Mouse (Mus musculus) MEL (cell line): Measurements from ENCODE around the gene Mrpl24. TPM values are rescaled to one million over a fixed set of nuclear protein-coding genes. Genes with fewer than 3 reads are reported as not detected.

Source experiments
- DNase-seq: peaks from one replicate; pipeline ENCODE4 v3.0.0; 2011; ENCODE audit warnings: low read depth, low spot score
- H3K27ac ChIP-seq: 2 replicates; pipeline ENCODE4 v1.5.1; 2012; ENCODE audit warnings: low read depth, mild to moderate bottlenecking, control low read depth, low read length, moderate library complexity; ENCODE audit not compliant: control insufficient read depth
- H3K27me3 ChIP-seq, 2 experiments: fragments of 150-350 bp in 1 of 2; sonication (generic) in 1 of 2; 2 replicates each; pipeline ENCODE4 v1.6.1; 2012; ENCODE audit warnings: low read length in 2 of 2, mild to moderate bottlenecking in 2 of 2, improper control_type of control experiment in 1 of 2, moderate library complexity in 1 of 2; ENCODE audit not compliant: insufficient read depth in 2 of 2, control insufficient read depth in 1 of 2
- H3K36me3 ChIP-seq, 2 experiments: 2 replicates each; pipeline ENCODE4 v1.6.1; 2012 to 2014; ENCODE audit warnings: low read length in 2 of 2, improper control_type of control experiment in 1 of 2, inconsistent platforms in 1 of 2, mild to moderate bottlenecking in 1 of 2; ENCODE audit not compliant: insufficient read depth in 2 of 2, control insufficient read depth in 1 of 2
- H3K4me1 ChIP-seq, 2 experiments: fragments of 150-350 bp in 1 of 2; sonication (generic) in 1 of 2; 2 replicates each; pipeline ENCODE4 v1.6.1; 2012; ENCODE audit warnings: low read length in 2 of 2, improper control_type of control experiment in 1 of 2, mild to moderate bottlenecking in 1 of 2; ENCODE audit not compliant: insufficient read depth in 2 of 2, control insufficient read depth in 1 of 2
- H3K4me3 ChIP-seq, 2 experiments: fragments of 150-350 bp in 1 of 2; sonication (generic) in 1 of 2; 2 replicates each; pipeline ENCODE4 v1.5.1; 2012; ENCODE audit warnings: low read depth in 2 of 2, low read length in 2 of 2, mild to moderate bottlenecking in 2 of 2, moderate library complexity in 2 of 2, control low read depth in 1 of 2, improper control_type of control experiment in 1 of 2; ENCODE audit not compliant: control insufficient read depth in 1 of 2, insufficient read depth in 1 of 2
- H3K79me2 ChIP-seq: 2 replicates; pipeline ENCODE4 v1.6.1; 2012; ENCODE audit warnings: mild to moderate bottlenecking, low read length, moderate library complexity; ENCODE audit not compliant: control insufficient read depth, poor library complexity, insufficient read depth
- H3K9ac ChIP-seq: 2 replicates; pipeline ENCODE4 v1.6.1; 2012; ENCODE audit warnings: low read depth, mild to moderate bottlenecking, control low read depth, low read length, moderate library complexity; ENCODE audit not compliant: control insufficient read depth, poor library complexity, severe bottlenecking
- H3K9me3 ChIP-seq: fragments of 150-350 bp; sonication (generic); replicated peaks from 2 replicates; pipeline ENCODE4 v1.6.1; 2012; ENCODE audit warnings: mild to moderate bottlenecking, low read length, improper control_type of control experiment, moderate library complexity; ENCODE audit not compliant: insufficient read depth
- CHD1 ChIP-seq: IDR thresholded peaks from 2 replicates; pipeline ENCODE4 v1.6.1; 2012; ENCODE audit warnings: low read depth, mild to moderate bottlenecking, inconsistent platforms, low read length, improper control_type of control experiment
- E2F4 ChIP-seq: IDR thresholded peaks from 2 replicates; pipeline ENCODE4 v1.6.1; 2011; ENCODE audit warnings: low read depth, low read length, improper control_type of control experiment, borderline replicate concordance
- EP300 ChIP-seq, 2 experiments: IDR thresholded peaks; 2 replicates each; pipeline ENCODE4 v1.6.1; 2011; ENCODE audit warnings: improper control_type of control experiment in 2 of 2, low read length in 2 of 2, low read depth in 1 of 2, mild to moderate bottlenecking in 1 of 2
- GATA1 ChIP-seq: IDR thresholded peaks from 2 replicates; pipeline ENCODE4 v1.6.1; 2011; ENCODE audit warnings: low read depth, low read length, improper control_type of control experiment
- HCFC1 ChIP-seq: IDR thresholded peaks from 2 replicates; pipeline ENCODE4 v1.6.1; 2012; ENCODE audit warnings: low read depth, mild to moderate bottlenecking, inconsistent platforms, low read length, improper control_type of control experiment, moderate library complexity
- KAT2A ChIP-seq: conservative IDR thresholded peaks from 2 replicates; pipeline ENCODE4 v1.6.1; 2012; ENCODE audit warnings: low read depth, low read length, improper control_type of control experiment, inconsistent platforms
- MAZ ChIP-seq: IDR thresholded peaks from 2 replicates; pipeline ENCODE4 v1.6.1; 2012; ENCODE audit warnings: low read depth, mild to moderate bottlenecking, inconsistent platforms, low read length, improper control_type of control experiment
- MEF2A ChIP-seq: IDR thresholded peaks from 2 replicates; pipeline ENCODE4 v1.6.1; 2014; ENCODE audit warnings: low read depth, mild to moderate bottlenecking, inconsistent platforms, low read length, improper control_type of control experiment; ENCODE audit not compliant: poor library complexity, insufficient replicate concordance, severe bottlenecking; ENCODE audit errors: extremely low read depth
- NELFE ChIP-seq: IDR thresholded peaks from 2 replicates; pipeline ENCODE4 v1.6.1; 2011; ENCODE audit warnings: low read depth, low read length, improper control_type of control experiment
- POLR2AphosphoS2 ChIP-seq: IDR thresholded peaks from 2 replicates; pipeline ENCODE4 v1.6.1; 2011; ENCODE audit warnings: low read length, improper control_type of control experiment
- POLR2AphosphoS5 ChIP-seq: IDR thresholded peaks from 2 replicates; pipeline ENCODE4 v1.6.1; 2012; ENCODE audit warnings: low read depth, borderline replicate concordance, mild to moderate bottlenecking, inconsistent platforms, low read length, moderate library complexity, mixed read lengths
- USF2 ChIP-seq, 2 experiments: IDR thresholded peaks; 2 replicates each; pipeline ENCODE4 v1.6.1; 2011 to 2012; ENCODE audit warnings: improper control_type of control experiment in 2 of 2, low read length in 2 of 2, borderline replicate concordance in 1 of 2, inconsistent platforms in 1 of 2, low read depth in 1 of 2, mild to moderate bottlenecking in 1 of 2; ENCODE audit not compliant: insufficient read depth in 1 of 2
- ZC3H11A ChIP-seq: IDR thresholded peaks from 2 replicates; pipeline ENCODE4 v1.6.1; 2012; ENCODE audit warnings: low read depth, mild to moderate bottlenecking, inconsistent platforms, low read length, improper control_type of control experiment
- ZKSCAN1 ChIP-seq: IDR thresholded peaks from 2 replicates; pipeline ENCODE4 v1.6.1; 2012; ENCODE audit warnings: low read depth, mild to moderate bottlenecking, inconsistent platforms, low read length, improper control_type of control experiment, moderate library complexity
- ZNF384 ChIP-seq: IDR thresholded peaks from 2 replicates; pipeline ENCODE4 v1.6.1; 2012; ENCODE audit warnings: low read depth, mild to moderate bottlenecking, inconsistent platforms, low read length, improper control_type of control experiment
- polyA plus RNA-seq, 2 experiments: library from polyadenylated mRNA; stranded (reverse) in 1 of 2; unstranded in 1 of 2; fragments of >175 nt in 1 of 2; fragments of >200 nt in 1 of 2; gene quantifications; 2 replicates each; pipeline versions ENCODE4 v1.2.1 to v1.2.4; 2012; ENCODE audit warnings: low replicate concordance in 2 of 2, low read depth in 1 of 2; ENCODE audit not compliant: insufficient read length in 2 of 2, insufficient read depth in 1 of 2, missing spikeins in 1 of 2
- total RNA-seq: library from RNA; depleted of rRNA; stranded (reverse); fragments of 300-350 nt; gene quantifications from 2 replicates; pipeline ENCODE4 v1.2.3, GENCODE M21; 2012

Mrpl24 gene
- total and polyA plus RNA-seq, 3 experiments = 59.5 to 77.3 TPM; not detected in 1

GRCm38 (mm10) chr3:87909381-87909780 lies 9.9 kb upstream of the Mrpl24 start:
- no peaks in the 10 kb centered on the region for H3K9me3 ChIP-seq
- TF ChIP-seq MEF2A = no peak
- no peak for TF ChIP-seq CHD1
- TF ChIP-seq ZKSCAN1 = no peak
- no peak for TF ChIP-seq GATA1
- no peak for TF ChIP-seq NELFE
- TF ChIP-seq ZC3H11A = no peak
- peak overlapping the region; percentile 97 for H3K9ac ChIP-seq
- H3K79me2 ChIP-seq = peaks cover 76% of the 10 kb centered on the region
- H3K36me3 ChIP-seq = peaks cover 13 to 50% of the 10 kb centered on the region in 2 experiments
- H3K4me3 ChIP-seq = peak overlapping the region in 1 of 2 experiments; percentile 82; a peak in 2 of 4 replicates
- no peak for DNase-seq
- H3K27ac ChIP-seq = peak overlapping the region; percentile 85
- H3K4me1 ChIP-seq = peaks cover 0 to 33% of the 10 kb centered on the region in 2 experiments; a peak in 3 of 4 replicates
- no peaks in the 10 kb centered on the region for H3K27me3 ChIP-seq

DNA sequence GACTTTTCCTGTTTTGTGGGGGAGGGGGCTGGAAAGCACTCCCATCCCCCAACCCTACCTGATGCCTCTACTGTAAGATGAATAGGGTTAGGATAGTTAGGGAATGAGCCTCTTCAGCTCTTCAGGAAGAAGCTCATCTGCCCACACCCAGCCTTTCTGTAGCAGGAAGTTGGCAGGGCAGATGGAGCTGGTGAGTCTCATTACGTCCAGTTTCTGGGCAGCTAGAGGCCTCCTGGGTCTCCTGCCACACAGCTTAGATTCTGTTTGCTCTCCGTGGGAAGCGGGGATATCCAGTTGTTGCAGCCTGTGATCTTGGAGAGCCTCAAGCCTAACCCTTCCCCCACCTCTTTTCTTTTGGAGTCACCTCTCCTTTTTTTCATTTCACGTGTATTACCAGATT lies 9.4 kb upstream of the Mrpl24 start:
- no peaks in the 10 kb centered on the region for H3K27me3 ChIP-seq
- no peak for DNase-seq
- peak overlapping the region; percentile 27 for H3K27ac ChIP-seq
- peak overlapping the region in 1 of 2 experiments; percentile 82; a peak in 1 of 4 replicates for H3K4me3 ChIP-seq
- peaks cover 0 to 33% of the 10 kb centered on the region in 2 experiments; a peak in 3 of 4 replicates for H3K4me1 ChIP-seq
- TF ChIP-seq POLR2AphosphoS5 (no peak), POLR2AphosphoS2 (no peak), USF2 (IDR thresholded peaks at IDR 0.05; ENCODE audit: borderline replicate concordance in 1 of 2, insufficient read depth in 1 of 2, low read depth in 1 of 2, low read length in 2 of 2) (no peak), ZNF384 (no peak), EP300 (IDR thresholded peaks at IDR 0.05; ENCODE audit: low read depth in 1 of 2, low read length in 2 of 2) (no peak), MEF2A (no peak)
- no peaks in the 10 kb centered on the region for H3K9me3 ChIP-seq
- H3K9ac ChIP-seq = peak overlapping the region; percentile 97
- peaks cover 76% of the 10 kb centered on the region for H3K79me2 ChIP-seq
- peaks cover 13 to 50% of the 10 kb centered on the region in 2 experiments for H3K36me3 ChIP-seq

DNA sequence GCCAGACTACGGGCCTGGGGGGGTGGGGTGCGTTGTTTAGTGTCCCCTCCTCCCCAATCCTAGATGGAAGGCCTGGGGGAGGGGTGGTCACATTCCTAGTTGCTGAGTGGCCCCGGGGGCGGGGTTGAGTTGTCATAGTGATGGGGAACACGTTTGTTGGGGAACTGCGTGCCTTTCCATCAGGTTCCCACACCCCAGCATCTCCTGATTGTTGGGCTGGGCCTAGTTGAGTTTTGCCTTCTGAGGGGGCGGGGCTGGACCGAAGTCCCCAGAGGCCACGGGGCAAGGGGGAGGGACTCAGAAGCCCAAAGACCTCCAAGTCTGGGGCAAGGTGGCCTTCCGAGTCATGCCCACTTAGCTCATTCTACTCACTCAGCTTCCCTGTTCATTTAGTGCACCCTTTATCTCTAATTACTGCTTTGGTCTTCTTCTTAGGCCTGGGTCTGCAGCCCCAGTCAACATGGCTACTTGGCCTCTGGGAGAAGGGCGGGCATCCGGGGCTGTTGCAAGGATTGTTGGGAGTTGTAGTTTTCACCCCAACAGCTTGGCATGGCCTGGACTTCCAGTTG lies 8.6 kb upstream of the Mrpl24 start:
- H3K79me2 ChIP-seq = peaks cover 74% of the 10 kb centered on the region
- peaks cover 13 to 47% of the 10 kb centered on the region in 2 experiments for H3K36me3 ChIP-seq
- no peaks in the 10 kb centered on the region for H3K27me3 ChIP-seq
- H3K27ac ChIP-seq = no peak overlapping the region
- no peak overlapping the region; the same call in 1 of the 2 replicates for H3K9ac ChIP-seq
- H3K4me1 ChIP-seq = peaks cover 0 to 30% of the 10 kb centered on the region in 2 experiments; a peak in 3 of 4 replicates
- peak; percentile 55 for DNase-seq
- no peak overlapping the region for H3K4me3 ChIP-seq
- no peaks in the 10 kb centered on the region for H3K9me3 ChIP-seq
- TF ChIP-seq ZC3H11A (no peak), MAZ (no peak), POLR2AphosphoS5 (no peak), HCFC1 (peak; percentile 84), GATA1 (no peak), KAT2A (no peak; the same call in 1 of the 2 replicates), E2F4 (no peak), ZNF384 (no peak)
